Mouse (Mus musculus): ENCODE results near the gene Siglecf. TPM values are rescaled to one million over a fixed set of nuclear protein-coding genes. Genes with fewer than 3 reads are reported as not detected.
"Not testable (repeated sequence)": the region's sequence is repeated elsewhere in the genome, so short reads cannot be mapped to it uniquely, and the experiment has no call there.

Siglecf gene
- polyA plus RNA-seq, 1 experiment: 5.6 TPM

DNA sequence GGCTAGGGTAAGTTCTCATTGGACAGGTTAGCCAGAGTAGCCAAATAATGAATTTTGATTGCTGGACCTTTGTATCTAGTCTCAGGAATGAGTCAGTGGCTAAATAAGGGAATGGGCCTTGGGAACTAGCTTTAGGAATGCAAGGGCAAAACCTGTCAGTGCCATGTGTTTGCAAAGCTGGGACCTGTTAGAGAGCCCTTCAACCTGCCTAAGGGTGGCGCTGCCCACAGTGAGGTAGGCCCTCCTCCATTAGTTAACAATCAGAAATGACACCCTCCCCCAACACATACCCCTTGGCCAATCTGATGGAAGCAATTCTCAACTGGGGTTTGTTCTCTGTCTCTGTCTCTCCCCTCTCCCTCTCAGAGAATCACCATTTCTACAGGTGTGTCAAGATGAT lies 4.6 kb upstream of the Siglecf start:
- Histone ChIP-seq H3K4me3 (ENCODE audit: low read depth, low read length) (no peak overlapping the region), H3K36me3 (ENCODE audit: control insufficient read depth, insufficient read depth, low read length) (no peaks in the 10 kb centered on the region), H3K27ac (ENCODE audit: insufficient read depth, low read depth, low read length) (no peak overlapping the region), H3K4me1 (ENCODE audit: control insufficient read depth, insufficient read depth, insufficient read length, low read length) (no peaks in the 10 kb centered on the region), H3K27me3 (ENCODE audit: control insufficient read depth, insufficient read depth, low read length) (no peaks in the 10 kb centered on the region)
- TF ChIP-seq CTCF (IDR thresholded peaks at IDR 0.05; ENCODE audit: extremely low read depth, insufficient read length, insufficient replicate concordance, low read depth, low read length) (no peak), POLR2A (IDR thresholded peaks at IDR 0.05; ENCODE audit: low read depth, low read length) (no peak)
- WGBS: 80% methylated on average over 1 of the region's 1 CpGs

- 57% methylated on average over 5 of the region's 5 CpGs for WGBS
Measured at GRCm38 (mm10) chr7:43349623-43350022, 1.5 kb upstream of the Siglecf start.

GRCm38 (mm10) chr7:43353118-43353517 lies 2.0 kb downstream of the Siglecf start:
- Histone ChIP-seq H3K4me1 (ENCODE audit: control insufficient read depth, insufficient read depth, insufficient read length, low read length) (peaks cover 7% of the 10 kb centered on the region), H3K27me3 (ENCODE audit: control insufficient read depth, insufficient read depth, low read length) (no peaks in the 10 kb centered on the region), H3K4me3 (ENCODE audit: low read depth, low read length) (no peak overlapping the region), H3K27ac (ENCODE audit: insufficient read depth, low read depth, low read length) (no peak overlapping the region; the same call in 1 of the 2 replicates), H3K36me3 (ENCODE audit: control insufficient read depth, insufficient read depth, low read length) (no peaks in the 10 kb centered on the region)
- TF ChIP-seq POLR2A (IDR thresholded peaks at IDR 0.05; ENCODE audit: low read depth, low read length) (no peak), CTCF (IDR thresholded peaks at IDR 0.05; ENCODE audit: extremely low read depth, insufficient read length, insufficient replicate concordance, low read depth, low read length) (no peak)
- 52% methylated on average over 4 of the region's 4 CpGs for WGBS

More at GRCm38 (mm10) chr7:43349623-43350022, 1.5 kb upstream of the Siglecf start:
- not testable (repeated sequence) for H3K36me3 ChIP-seq (ENCODE audit: control insufficient read depth, insufficient read depth, low read length); H3K4me3 ChIP-seq (ENCODE audit: low read depth, low read length); H3K27ac ChIP-seq (ENCODE audit: insufficient read depth, low read depth, low read length); H3K27me3 ChIP-seq (ENCODE audit: control insufficient read depth, insufficient read depth, low read length); H3K4me1 ChIP-seq (ENCODE audit: control insufficient read depth, insufficient read depth, insufficient read length, low read length)

DNA sequence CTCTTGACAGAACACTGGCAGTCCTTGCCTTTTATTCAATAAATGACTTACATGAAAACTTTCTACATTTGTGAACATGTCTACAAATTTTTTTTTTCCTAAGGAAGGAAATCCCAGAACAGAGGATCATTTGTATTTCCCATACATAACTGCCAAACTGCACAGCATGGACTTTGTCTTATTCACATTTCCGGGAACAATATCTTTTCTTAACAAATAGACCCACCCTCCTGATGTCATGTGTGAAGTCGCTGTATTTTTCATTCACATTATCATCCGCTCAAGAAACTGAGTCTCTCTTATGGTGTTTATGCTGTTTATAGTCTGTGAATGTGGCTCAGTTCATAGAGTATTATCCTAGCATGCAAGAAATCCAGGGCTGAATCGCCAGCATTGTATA lies 2.6 kb downstream of the Siglecf start:
- H3K36me3 ChIP-seq (ENCODE audit: control insufficient read depth, insufficient read depth, low read length): no peaks in the 10 kb centered on the region
- no peak overlapping the region for H3K27ac ChIP-seq (ENCODE audit: insufficient read depth, low read depth, low read length)
- no peak for TF ChIP-seq POLR2A (IDR thresholded peaks at IDR 0.05; ENCODE audit: low read depth, low read length)
- no peak for TF ChIP-seq CTCF (IDR thresholded peaks at IDR 0.05; ENCODE audit: extremely low read depth, insufficient read length, insufficient replicate concordance, low read depth, low read length)
- H3K4me1 ChIP-seq (ENCODE audit: control insufficient read depth, insufficient read depth, insufficient read length, low read length): peaks cover 7% of the 10 kb centered on the region
- H3K27me3 ChIP-seq (ENCODE audit: control insufficient read depth, insufficient read depth, low read length): no peaks in the 10 kb centered on the region
- H3K4me3 ChIP-seq (ENCODE audit: low read depth, low read length): no peak overlapping the region
- 25% methylated on average over 4 of the region's 4 CpGs for WGBS

DNA sequence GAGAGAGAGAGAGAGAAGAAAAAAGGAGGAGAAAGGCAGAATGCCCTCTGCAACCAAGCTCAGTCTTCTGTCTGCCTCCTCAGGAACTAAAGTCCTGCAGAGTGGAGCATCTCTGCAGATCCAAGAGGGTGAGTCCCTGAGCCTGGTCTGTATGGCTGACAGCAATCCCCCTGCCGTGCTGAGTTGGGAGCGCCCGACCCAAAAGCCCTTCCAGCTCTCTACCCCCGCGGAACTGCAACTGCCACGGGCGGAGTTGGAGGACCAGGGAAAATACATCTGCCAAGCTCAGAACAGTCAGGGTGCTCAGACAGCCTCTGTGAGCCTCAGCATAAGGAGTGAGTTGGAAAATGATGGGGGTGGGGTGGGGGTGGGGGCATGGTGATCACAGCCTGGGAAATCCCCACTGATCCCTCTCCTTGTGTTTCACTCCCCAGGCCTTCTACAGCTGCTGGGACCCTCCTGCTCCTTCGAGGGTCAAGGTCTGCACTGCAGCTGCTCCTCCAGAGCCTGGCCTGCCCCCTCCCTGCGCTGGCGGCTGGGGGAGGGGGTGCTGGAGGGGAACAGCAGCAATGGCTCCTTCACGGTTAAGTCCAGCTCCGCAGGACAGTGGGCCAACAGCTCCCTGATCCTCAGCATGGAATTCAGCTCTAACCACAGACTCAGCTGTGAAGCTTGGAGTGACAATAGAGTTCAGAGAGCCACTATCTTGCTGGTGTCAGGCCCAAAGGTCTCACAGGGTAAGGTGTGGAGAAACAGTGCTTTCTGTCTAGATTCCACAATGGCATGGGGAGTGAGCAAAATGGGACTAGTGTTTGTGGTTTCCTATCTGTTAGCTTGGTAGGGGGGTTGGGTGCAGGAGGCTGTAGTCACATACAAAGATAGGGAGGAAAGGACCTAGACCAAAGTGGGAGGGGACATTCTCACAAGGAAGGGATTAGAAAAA lies 4.0 kb downstream of the Siglecf start:
- TF ChIP-seq CTCF (IDR thresholded peaks at IDR 0.05; ENCODE audit: extremely low read depth, insufficient read length, insufficient replicate concordance, low read depth, low read length): no peak
- no peak for TF ChIP-seq POLR2A (IDR thresholded peaks at IDR 0.05; ENCODE audit: low read depth, low read length)
- no peak overlapping the region for H3K4me3 ChIP-seq (ENCODE audit: low read depth, low read length)
- no peaks in the 10 kb centered on the region for H3K36me3 ChIP-seq (ENCODE audit: control insufficient read depth, insufficient read depth, low read length)
- H3K27ac ChIP-seq (ENCODE audit: insufficient read depth, low read depth, low read length): no peak overlapping the region
- H3K27me3 ChIP-seq (ENCODE audit: control insufficient read depth, insufficient read depth, low read length): no peaks in the 10 kb centered on the region
- WGBS: 30% methylated on average over 12 of the region's 12 CpGs
- H3K4me1 ChIP-seq (ENCODE audit: control insufficient read depth, insufficient read depth, insufficient read length, low read length): peaks cover 7% of the 10 kb centered on the region

DNA sequence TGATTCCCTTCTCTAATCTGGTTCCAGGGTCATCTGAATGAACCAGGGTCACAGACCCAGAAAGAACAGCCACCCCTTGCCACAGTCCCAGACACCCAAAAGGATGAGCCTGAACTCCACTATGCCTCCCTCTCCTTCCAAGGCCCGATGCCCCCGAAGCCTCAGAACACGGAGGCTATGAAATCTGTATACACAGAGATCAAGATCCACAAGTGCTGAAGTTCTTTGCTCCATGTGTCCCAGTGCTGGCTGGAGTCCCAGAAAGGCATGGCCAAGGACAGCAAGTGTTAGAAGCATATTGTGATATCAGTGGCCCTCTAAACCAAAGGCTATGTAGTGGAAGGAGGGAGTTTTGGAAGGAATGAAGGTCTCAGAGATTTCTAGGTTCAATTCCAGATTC lies 7.4 kb downstream of the Siglecf start:
- WGBS: 56% methylated on average over 3 of the region's 3 CpGs

DNA sequence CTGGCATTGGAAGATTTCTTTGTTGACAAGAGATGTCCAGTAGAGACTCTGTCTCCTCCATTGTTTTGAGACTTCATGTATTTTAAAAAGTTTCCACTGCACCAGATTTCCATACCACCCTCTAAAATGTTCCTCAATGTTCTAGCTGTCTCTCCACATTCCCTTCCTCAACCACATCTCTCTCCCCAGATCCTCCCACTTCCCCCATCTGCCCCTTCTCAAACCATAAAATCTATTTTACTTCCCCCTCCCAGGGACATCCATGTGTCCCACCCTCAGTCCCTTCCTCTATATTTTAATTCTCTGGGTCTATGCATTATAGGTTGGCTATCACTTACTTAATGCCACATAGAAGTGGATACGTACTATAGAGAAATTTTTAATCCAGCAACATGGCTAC lies 10.3 kb downstream of the Siglecf start:
- H3K27ac ChIP-seq (ENCODE audit: insufficient read depth, low read depth, low read length): no peak overlapping the region
- H3K36me3 ChIP-seq (ENCODE audit: control insufficient read depth, insufficient read depth, low read length): no peaks in the 10 kb centered on the region
- WGBS: 85% methylated on average over 1 of the region's 1 CpGs
- no peak for TF ChIP-seq CTCF (IDR thresholded peaks at IDR 0.05; ENCODE audit: extremely low read depth, insufficient read length, insufficient replicate concordance, low read depth, low read length)
- TF ChIP-seq POLR2A (IDR thresholded peaks at IDR 0.05; ENCODE audit: low read depth, low read length): no peak
- no peaks in the 10 kb centered on the region for H3K27me3 ChIP-seq (ENCODE audit: control insufficient read depth, insufficient read depth, low read length)
- no peak overlapping the region for H3K4me3 ChIP-seq (ENCODE audit: low read depth, low read length)
- no peaks in the 10 kb centered on the region for H3K4me1 ChIP-seq (ENCODE audit: control insufficient read depth, insufficient read depth, insufficient read length, low read length)

More for the DNA sequence above, 7.4 kb downstream of the Siglecf start:
- TF ChIP-seq CTCF (IDR thresholded peaks at IDR 0.05; ENCODE audit: extremely low read depth, insufficient read length, insufficient replicate concordance, low read depth, low read length) (no peak), POLR2A (IDR thresholded peaks at IDR 0.05; ENCODE audit: low read depth, low read length) (no peak)
- no peak overlapping the region for H3K4me3 ChIP-seq (ENCODE audit: low read depth, low read length)
- H3K36me3 ChIP-seq (ENCODE audit: control insufficient read depth, insufficient read depth, low read length): no peaks in the 10 kb centered on the region
- H3K27ac ChIP-seq (ENCODE audit: insufficient read depth, low read depth, low read length): no peak overlapping the region
- H3K27me3 ChIP-seq (ENCODE audit: control insufficient read depth, insufficient read depth, low read length): no peaks in the 10 kb centered on the region
- peaks cover 7% of the 10 kb centered on the region for H3K4me1 ChIP-seq (ENCODE audit: control insufficient read depth, insufficient read depth, insufficient read length, low read length)
